Mouse (Mus musculus): ENCODE measurements at regions not wholly inside any gene's neighbourhood (a gene's known extent, or its start where the extent isn't known, plus 50 kb on each side); places are given as distances from the start of the nearest gene placed in this dataset.
A peak's percentile ranks its signal among the peaks of the same experiment; 100 is the strongest.
"Not testable (repeated sequence)": the region's sequence is repeated elsewhere in the genome, so short reads cannot be mapped to it uniquely, and the experiment has no call there.

DNA sequence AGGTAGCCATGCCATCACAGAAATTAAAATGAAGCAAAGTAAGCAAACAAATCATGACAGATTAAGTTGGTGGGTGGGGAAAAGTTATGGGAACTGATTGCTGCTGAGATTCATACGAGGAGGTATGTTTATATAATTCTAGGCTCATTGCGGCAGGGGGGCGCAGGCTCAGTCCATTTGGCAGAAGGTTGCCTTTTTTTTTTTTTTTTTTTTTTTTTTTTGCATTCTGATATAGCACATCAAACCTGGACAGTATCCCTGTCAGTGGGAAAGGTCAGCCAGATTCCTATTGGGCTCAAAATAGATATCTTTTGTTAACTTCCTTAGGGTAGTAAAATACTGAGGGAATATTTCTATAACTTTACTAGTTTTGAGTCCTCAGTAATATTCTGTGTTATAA, 575.0 kb upstream of the Kcnd2 start:
- peak; percentile 74 to 90 for DNase-seq
- no peak overlapping the region for H3K27ac ChIP-seq (ENCODE audit: insufficient read depth, low read length)
- H3K4me3 ChIP-seq (replicated peaks; ENCODE audit: insufficient read depth, low read depth, low read length): no peak overlapping the region
- 13% methylated on average over 3 of the region's 3 CpGs for WGBS
- peaks cover 8% of the 10 kb centered on the region; the same call in 1 of the 2 replicates for H3K4me1 ChIP-seq (ENCODE audit: control insufficient read depth, insufficient read depth, low read length)
- H3K27me3 ChIP-seq (ENCODE audit: control insufficient read depth, insufficient read depth, low read length): no peaks in the 10 kb centered on the region
- TF ChIP-seq POLR2A (IDR thresholded peaks at IDR 0.05; ENCODE audit: borderline replicate concordance, insufficient read depth, low read length) (no peak), CTCF (IDR thresholded peaks at IDR 0.05; ENCODE audit: borderline replicate concordance, insufficient read depth, low read depth, low read length) (no peak)

DNA sequence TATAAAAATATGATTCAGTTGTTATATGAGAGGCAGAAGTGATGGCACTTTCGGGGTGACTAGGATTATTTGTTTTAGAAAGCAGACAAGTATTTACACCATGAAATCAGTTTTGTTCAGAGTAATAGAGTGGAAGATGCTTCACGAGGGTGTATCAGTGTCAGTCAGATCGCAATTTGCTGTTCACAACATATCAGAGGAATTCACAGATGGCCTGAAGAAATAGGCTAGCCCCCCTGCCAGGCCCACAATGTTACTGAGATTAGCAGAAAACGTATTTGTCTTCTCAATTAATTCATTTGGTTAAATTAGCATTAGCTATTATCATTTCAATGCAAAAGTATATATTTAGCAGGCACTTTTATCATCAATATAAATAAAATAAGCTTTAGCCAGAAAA, 573.9 kb upstream of the Kcnd2 start:
- H3K27ac ChIP-seq (ENCODE audit: insufficient read depth, low read length): no peak overlapping the region
- no peaks in the 10 kb centered on the region for H3K27me3 ChIP-seq (ENCODE audit: control insufficient read depth, insufficient read depth, low read length)
- H3K4me3 ChIP-seq (replicated peaks; ENCODE audit: insufficient read depth, low read depth, low read length): no peak overlapping the region
- DNase-seq: peak; percentile 80 to 90
- 5% methylated on average over 4 of the region's 4 CpGs for WGBS
- no peak for TF ChIP-seq POLR2A (IDR thresholded peaks at IDR 0.05; ENCODE audit: borderline replicate concordance, insufficient read depth, low read length)
- no peak for TF ChIP-seq CTCF (IDR thresholded peaks at IDR 0.05; ENCODE audit: borderline replicate concordance, insufficient read depth, low read depth, low read length)
- peaks cover 8% of the 10 kb centered on the region; the same call in 1 of the 2 replicates for H3K4me1 ChIP-seq (ENCODE audit: control insufficient read depth, insufficient read depth, low read length)

GRCm38 (mm10) chr6:20641851-20642250, 573.5 kb upstream of the Kcnd2 start:
- TF ChIP-seq CTCF (IDR thresholded peaks at IDR 0.05; ENCODE audit: borderline replicate concordance, insufficient read depth, low read depth, low read length) (no peak), POLR2A (IDR thresholded peaks at IDR 0.05; ENCODE audit: borderline replicate concordance, insufficient read depth, low read length) (no peak)
- no peak overlapping the region for H3K4me3 ChIP-seq (replicated peaks; ENCODE audit: insufficient read depth, low read depth, low read length)
- peak; percentile 24 to 56 for DNase-seq
- peak overlapping the region; percentile 47; the same call in 1 of the 2 replicates for H3K27ac ChIP-seq (ENCODE audit: insufficient read depth, low read length)
- 10% methylated on average over 2 of the region's 2 CpGs for WGBS
- H3K27me3 ChIP-seq (ENCODE audit: control insufficient read depth, insufficient read depth, low read length): no peaks in the 10 kb centered on the region
- peaks cover 8% of the 10 kb centered on the region; the same call in 1 of the 2 replicates for H3K4me1 ChIP-seq (ENCODE audit: control insufficient read depth, insufficient read depth, low read length)

DNA sequence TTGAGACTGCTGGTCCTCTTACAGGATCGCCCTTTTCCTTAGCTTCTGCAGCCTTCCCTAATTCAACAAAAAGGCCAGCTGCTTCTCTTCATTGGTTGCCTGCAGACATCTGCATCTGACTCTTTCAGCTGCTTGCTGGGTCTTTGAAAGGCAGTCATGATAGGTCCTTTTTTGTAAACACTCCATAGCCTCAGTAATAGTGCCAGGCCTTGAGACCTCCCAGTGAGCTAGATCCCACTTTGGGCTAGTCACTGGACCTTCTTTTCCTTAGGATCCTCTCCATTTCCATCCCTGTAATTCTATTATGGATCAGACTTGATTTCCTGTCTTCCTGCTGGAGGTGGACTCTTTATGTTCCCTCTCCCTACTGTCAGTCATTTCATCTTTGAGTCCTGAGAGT, 558.3 kb upstream of the Kcnd2 start:
- WGBS: 100% methylated on average over 1 of the region's 1 CpGs
- no peak overlapping the region for H3K27ac ChIP-seq (ENCODE audit: insufficient read depth, low read length)
- H3K4me1 ChIP-seq (ENCODE audit: control insufficient read depth, insufficient read depth, low read length): no peaks in the 10 kb centered on the region

DNA sequence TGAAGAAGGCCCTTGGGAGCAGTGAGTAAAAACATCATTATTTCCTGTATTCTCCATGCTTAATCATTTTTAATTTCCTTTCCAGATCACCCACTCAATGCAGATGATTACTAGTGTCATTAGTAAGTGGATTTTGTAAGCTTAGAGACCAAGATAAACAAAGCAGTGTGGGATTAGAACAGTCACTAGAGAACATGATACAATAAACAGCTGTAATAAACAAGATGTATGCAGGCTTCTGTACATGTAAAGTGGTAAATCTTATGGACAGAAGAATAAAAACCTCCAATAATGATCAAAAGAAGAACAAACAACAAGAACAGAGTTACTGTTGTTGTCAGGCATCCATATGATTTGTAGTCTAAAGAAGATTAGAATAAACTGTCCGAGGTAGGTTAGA, 542.1 kb upstream of the Kcnd2 start:
- H3K4me3 ChIP-seq (replicated peaks; ENCODE audit: insufficient read depth, low read depth, low read length): no peak overlapping the region
- no peaks in the 10 kb centered on the region for H3K27me3 ChIP-seq (ENCODE audit: control insufficient read depth, insufficient read depth, low read length)
- H3K4me1 ChIP-seq (ENCODE audit: control insufficient read depth, insufficient read depth, low read length): no peaks in the 10 kb centered on the region
- no peak overlapping the region for H3K27ac ChIP-seq (ENCODE audit: insufficient read depth, low read length)
- whole genome bisulfite sequencing: 84% methylated on average over 1 of the region's 1 CpGs
- TF ChIP-seq CTCF (IDR thresholded peaks at IDR 0.05; ENCODE audit: borderline replicate concordance, insufficient read depth, low read depth, low read length): no peak
- no peak for TF ChIP-seq POLR2A (IDR thresholded peaks at IDR 0.05; ENCODE audit: borderline replicate concordance, insufficient read depth, low read length)
- DNase-seq: no peak

More for the DNA sequence above, 558.3 kb upstream of the Kcnd2 start:
- H3K4me3 ChIP-seq (replicated peaks; ENCODE audit: insufficient read depth, low read depth, low read length): no peak overlapping the region
- H3K27me3 ChIP-seq (ENCODE audit: control insufficient read depth, insufficient read depth, low read length): no peaks in the 10 kb centered on the region
- TF ChIP-seq CTCF (IDR thresholded peaks at IDR 0.05; ENCODE audit: borderline replicate concordance, insufficient read depth, low read depth, low read length) (no peak), POLR2A (IDR thresholded peaks at IDR 0.05; ENCODE audit: borderline replicate concordance, insufficient read depth, low read length) (no peak)
- DNase-seq: no peak

DNA sequence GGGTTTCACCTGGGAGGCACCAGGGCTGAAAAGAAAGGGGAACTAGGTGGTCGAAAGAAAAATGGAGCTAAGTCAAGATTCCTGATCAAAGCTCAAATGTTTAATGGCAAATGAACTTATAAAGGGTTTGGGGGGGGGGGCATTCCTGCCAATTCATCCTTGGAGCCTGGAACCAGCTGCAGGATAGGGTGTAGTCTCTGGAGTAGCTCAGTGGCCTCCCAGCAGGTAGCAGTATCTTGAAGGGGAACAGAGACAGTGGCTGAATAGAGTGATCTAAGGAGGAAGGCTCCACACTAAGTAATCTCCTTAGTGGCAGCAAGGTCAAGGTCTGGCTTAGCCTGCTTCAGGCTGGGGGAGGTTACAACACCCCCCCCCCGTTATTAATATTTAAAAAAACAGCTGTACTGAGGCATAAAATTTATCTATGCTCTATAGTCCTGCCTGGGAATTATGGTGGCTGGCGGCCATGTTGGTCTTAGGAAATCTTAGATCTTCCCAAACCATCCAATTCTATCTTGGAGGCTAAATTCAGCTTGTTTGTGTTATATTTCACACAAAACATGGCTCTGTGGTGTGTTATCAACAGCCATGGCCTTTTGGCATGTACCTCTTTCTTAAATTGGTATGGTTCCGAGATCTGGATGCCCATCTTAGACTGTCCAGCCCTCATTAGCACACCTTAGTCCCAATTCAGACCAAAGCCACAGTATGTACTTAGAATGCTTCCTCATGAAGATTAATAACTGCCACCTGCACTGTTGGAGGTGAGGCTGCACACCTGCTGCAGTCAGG, 528.7 kb upstream of the Kcnd2 start:
- DNase-seq; H3K4me1 ChIP-seq (ENCODE audit: control insufficient read depth, insufficient read depth, low read length); H3K27me3 ChIP-seq (ENCODE audit: control insufficient read depth, insufficient read depth, low read length); H3K27ac ChIP-seq (ENCODE audit: insufficient read depth, low read length); H3K4me3 ChIP-seq (replicated peaks; ENCODE audit: insufficient read depth, low read depth, low read length): not testable (repeated sequence)
- WGBS: 67% methylated on average over 4 of the region's 4 CpGs

GRCm38 (mm10) chr6:20687239-20687575, 528.1 kb upstream of the Kcnd2 start:
- H3K4me3 ChIP-seq (replicated peaks; ENCODE audit: insufficient read depth, low read depth, low read length); DNase-seq: not testable (repeated sequence)
- whole genome bisulfite sequencing: 82% methylated on average over 1 of the region's 1 CpGs

DNA sequence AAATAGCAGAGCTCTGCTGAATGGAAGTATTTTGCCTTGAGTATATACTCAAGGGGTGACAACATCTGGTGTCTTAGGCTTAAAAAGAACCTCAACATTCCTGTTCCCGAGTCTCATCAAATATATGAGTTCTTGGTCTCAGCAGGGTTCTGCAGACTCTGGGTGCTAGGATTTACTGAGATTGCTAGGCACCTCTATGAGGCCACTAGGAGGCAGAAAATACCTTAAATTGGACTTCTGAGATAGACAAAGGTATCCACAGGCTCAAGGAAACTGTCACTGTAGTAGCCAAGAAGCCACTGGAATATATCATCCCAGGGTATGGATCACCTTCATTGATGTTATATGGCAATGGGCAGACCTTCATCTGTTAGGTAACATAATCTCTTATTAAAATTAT, 489.4 kb upstream of the Kcnd2 start:
- H3K27ac ChIP-seq (ENCODE audit: insufficient read depth, low read length): no peak overlapping the region
- H3K27me3 ChIP-seq (ENCODE audit: control insufficient read depth, insufficient read depth, low read length): no peaks in the 10 kb centered on the region
- TF ChIP-seq CTCF (IDR thresholded peaks at IDR 0.05; ENCODE audit: borderline replicate concordance, insufficient read depth, low read depth, low read length): no peak
- no peak for TF ChIP-seq POLR2A (IDR thresholded peaks at IDR 0.05; ENCODE audit: borderline replicate concordance, insufficient read depth, low read length)
- no peak for DNase-seq
- H3K4me1 ChIP-seq (ENCODE audit: control insufficient read depth, insufficient read depth, low read length): no peaks in the 10 kb centered on the region
- H3K4me3 ChIP-seq (replicated peaks; ENCODE audit: insufficient read depth, low read depth, low read length): no peak overlapping the region
- WGBS: 63% methylated on average over 1 of the region's 1 CpGs

More at GRCm38 (mm10) chr6:20687239-20687575, 528.1 kb upstream of the Kcnd2 start:
- not testable (repeated sequence) for H3K27ac ChIP-seq (ENCODE audit: insufficient read depth, low read length); H3K4me1 ChIP-seq (ENCODE audit: control insufficient read depth, insufficient read depth, low read length); H3K27me3 ChIP-seq (ENCODE audit: control insufficient read depth, insufficient read depth, low read length)

All from cerebellum, adult 2 months (tissue).